Mouse (Mus musculus): ENCODE data around the gene Ap5b1. TPM values are rescaled to one million over a fixed set of nuclear protein-coding genes. Genes with fewer than 3 reads are reported as not detected.

Ap5b1 gene
- polyA plus RNA-seq, 1 experiment from 2014 or later: 2.0 TPM

Other genes with a start within 250 kb of the Ap5b1 start
- gene Catsper1, start 232.3 kb upstream of the Ap5b1 start, polyA plus RNA-seq (2015; fragmentation: Nextera tagmentation; extraction: Ambion mirVana): not detected in 2 replicates
- gene Cst6, start 218.5 kb upstream of the Ap5b1 start, polyA plus RNA-seq (2015; fragmentation: Nextera tagmentation; extraction: Ambion mirVana): 4.5 and 5.8 TPM in 2 replicates
- gene Eif1ad, start 201.3 kb upstream of the Ap5b1 start, polyA plus RNA-seq (2015; fragmentation: Nextera tagmentation; extraction: Ambion mirVana): 63.7 and 64.0 TPM in 2 replicates
- gene Banf1, start 200.9 kb upstream of the Ap5b1 start, polyA plus RNA-seq (2015; fragmentation: Nextera tagmentation; extraction: Ambion mirVana): 366 and 375 TPM in 2 replicates
- gene Sart1, start 179.3 kb upstream of the Ap5b1 start, polyA plus RNA-seq (2015; fragmentation: Nextera tagmentation; extraction: Ambion mirVana): 74.3 and 78.8 TPM in 2 replicates
- gene Tsga10ip, start 165.5 kb upstream of the Ap5b1 start, polyA plus RNA-seq (2015; fragmentation: Nextera tagmentation; extraction: Ambion mirVana): 0.32 and 0.55 TPM in 2 replicates
- gene Drap1, start 143.0 kb upstream of the Ap5b1 start, polyA plus RNA-seq (2015; fragmentation: Nextera tagmentation; extraction: Ambion mirVana): 303 and 313 TPM in 2 replicates
- gene AI837181, start 142.9 kb upstream of the Ap5b1 start, polyA plus RNA-seq (2015; fragmentation: Nextera tagmentation; extraction: Ambion mirVana): 51.6 and 60.3 TPM in 2 replicates
- gene Fosl1, start 120.5 kb upstream of the Ap5b1 start, polyA plus RNA-seq (2015; fragmentation: Nextera tagmentation; extraction: Ambion mirVana): not detected in 2 replicates
- 6.9 and 9.7 TPM in 2 replicates for gene Ccdc85b, start 110.1 kb upstream of the Ap5b1 start, polyA plus RNA-seq (2015; fragmentation: Nextera tagmentation; extraction: Ambion mirVana)
- 183 and 192 TPM in 2 replicates for gene Fibp, start 107.4 kb upstream of the Ap5b1 start, polyA plus RNA-seq (2015; fragmentation: Nextera tagmentation; extraction: Ambion mirVana)
- gene Ctsw, start 99.5 kb upstream of the Ap5b1 start, polyA plus RNA-seq (2015; fragmentation: Nextera tagmentation; extraction: Ambion mirVana): 5.2 and 5.7 TPM in 2 replicates
- gene Efemp2, start 94.1 kb upstream of the Ap5b1 start, polyA plus RNA-seq (2015; fragmentation: Nextera tagmentation; extraction: Ambion mirVana): 31.8 and 33.4 TPM in 2 replicates
- gene Mus81, start 79.6 kb upstream of the Ap5b1 start, polyA plus RNA-seq (2015; fragmentation: Nextera tagmentation; extraction: Ambion mirVana): 52.1 and 53.2 TPM in 2 replicates
- gene Cfl1, start 77.6 kb upstream of the Ap5b1 start, polyA plus RNA-seq (2015; fragmentation: Nextera tagmentation; extraction: Ambion mirVana): 3,599 and 3,660 TPM in 2 replicates
- 0.26 and 0.27 TPM in 2 replicates for gene 1700020D05Rik, start 64.2 kb upstream of the Ap5b1 start, polyA plus RNA-seq (2015; fragmentation: Nextera tagmentation; extraction: Ambion mirVana)
- gene Snx32, start 57.5 kb upstream of the Ap5b1 start, polyA plus RNA-seq (2015; fragmentation: Nextera tagmentation; extraction: Ambion mirVana): 70.4 and 73.6 TPM in 2 replicates
- gene Ovol1, start 7.4 kb upstream of the Ap5b1 start, polyA plus RNA-seq (2015; fragmentation: Nextera tagmentation; extraction: Ambion mirVana): 0.14 TPM in 1 of 2 replicates, not detected in the other
- 91.3 and 98.9 TPM in 2 replicates for gene Rnaseh2c, start 33.8 kb downstream of the Ap5b1 start, polyA plus RNA-seq (2015; fragmentation: Nextera tagmentation; extraction: Ambion mirVana)
- 82.3 and 89.3 TPM in 2 replicates for gene Kat5, start 42.2 kb downstream of the Ap5b1 start, polyA plus RNA-seq (2015; fragmentation: Nextera tagmentation; extraction: Ambion mirVana)
- gene Rela, start 69.5 kb downstream of the Ap5b1 start, polyA plus RNA-seq (2015; fragmentation: Nextera tagmentation; extraction: Ambion mirVana): 30.9 and 35.4 TPM in 2 replicates
- 10.8 and 14.1 TPM in 2 replicates for gene Sipa1, start 95.7 kb downstream of the Ap5b1 start, polyA plus RNA-seq (2015; fragmentation: Nextera tagmentation; extraction: Ambion mirVana)
- 11.4 and 15.1 TPM in 2 replicates for gene Map3k11, start 120.7 kb downstream of the Ap5b1 start, polyA plus RNA-seq (2015; fragmentation: Nextera tagmentation; extraction: Ambion mirVana)
- 25.6 and 29.1 TPM in 2 replicates for gene Pcnx3, start 120.9 kb downstream of the Ap5b1 start, polyA plus RNA-seq (2015; fragmentation: Nextera tagmentation; extraction: Ambion mirVana)
- gene Kcnk7, start 136.3 kb downstream of the Ap5b1 start, polyA plus RNA-seq (2015; fragmentation: Nextera tagmentation; extraction: Ambion mirVana): 0.15 TPM in 1 of 2 replicates, not detected in the other
- gene Ehbp1l1, start 158.3 kb downstream of the Ap5b1 start, polyA plus RNA-seq (2015; fragmentation: Nextera tagmentation; extraction: Ambion mirVana): 8.9 and 10.5 TPM in 2 replicates
- gene Fam89b, start 161.6 kb downstream of the Ap5b1 start, polyA plus RNA-seq (2015; fragmentation: Nextera tagmentation; extraction: Ambion mirVana): 179 and 197 TPM in 2 replicates
- gene Ltbp3, start 172.9 kb downstream of the Ap5b1 start, polyA plus RNA-seq (2015; fragmentation: Nextera tagmentation; extraction: Ambion mirVana): 7.1 and 9.5 TPM in 2 replicates
- gene Scyl1, start 203.4 kb downstream of the Ap5b1 start, polyA plus RNA-seq (2015; fragmentation: Nextera tagmentation; extraction: Ambion mirVana): 64.9 and 70.0 TPM in 2 replicates